Mouse (Mus musculus) hindbrain, embryonic 14.5 days (tissue): ENCODE measurements at regions not wholly inside any gene's neighbourhood (a gene's known extent, or its start where the extent isn't known, plus 50 kb on each side); places are given as distances from the start of the nearest gene placed in this dataset.

ENCODE experiments used
- ATAC-seq: fragments of 200-750 bp; cut with Nextera tagmentation; 2 replicates; pipeline ENCODE4 v1.8.0; 2017; ENCODE audit warnings: moderate number of reproducible peaks, mild to moderate bottlenecking, moderate TSS enrichment, moderate library complexity; ENCODE audit not compliant: low FRiP score
- DNase-seq: peaks from one replicate; pipeline ENCODE4 v3.0.0-alpha.2; 2015; ENCODE audit warnings: low spot score
- H3K27ac ChIP-seq: fragments of 300-500 bp; sonication (generic); 2 replicates; pipeline ENCODE4 v1.5.1; 2014; ENCODE audit warnings: mild to moderate bottlenecking, moderate library complexity
- H3K27me3 ChIP-seq: fragments of 300-500 bp; sonication (generic); 2 replicates; pipeline ENCODE4 v1.6.1; 2014; ENCODE audit warnings: mild to moderate bottlenecking, low read length, mixed read lengths; ENCODE audit not compliant: control insufficient read depth, insufficient read depth
- H3K36me3 ChIP-seq: fragments of 300-500 bp; sonication (generic); replicated peaks from 2 replicates; pipeline ENCODE4 v1.6.1; 2014; ENCODE audit not compliant: control insufficient read depth, insufficient read depth
- H3K4me1 ChIP-seq: fragments of 300-500 bp; sonication (generic); replicated peaks from 2 replicates; pipeline ENCODE4 v1.6.1; 2014; ENCODE audit warnings: antibody characterized with exemption, low read length, mixed read lengths; ENCODE audit not compliant: control insufficient read depth, insufficient read depth
- H3K4me2 ChIP-seq: fragments of 300-500 bp; sonication (generic); replicated peaks from 2 replicates; pipeline ENCODE4 v1.6.1; 2014; ENCODE audit warnings: mild to moderate bottlenecking, moderate library complexity
- H3K4me3 ChIP-seq: fragments of 300-500 bp; sonication (generic); replicated peaks from 2 replicates; pipeline ENCODE4 v1.5.1; 2014; ENCODE audit warnings: mild to moderate bottlenecking, low read length
- H3K9ac ChIP-seq: fragments of 300-500 bp; sonication (generic); 2 replicates; pipeline ENCODE4 v1.6.1; 2014
- H3K9me3 ChIP-seq: fragments of 300-500 bp; sonication (generic); 2 replicates; pipeline ENCODE4 v1.6.1; 2016; ENCODE audit warnings: low read length; ENCODE audit not compliant: control insufficient read depth
- WGBS: fragments of 180-500 bp; shearing (Covaris S2); extraction: QIAGEN DNeasy Blood & Tissue Kit; methylation state at CpG from one replicate; pipeline ENCODE4 v1.1.7; 2014; 5-methylcytosine and 5-hydroxymethylcytosine counted together

GRCm38 (mm10) chr3:137078600-137078975 lies 262.3 kb upstream of the Emcn start:
- no peak overlapping the region for H3K27ac ChIP-seq
- ATAC-seq (no peak), DNase-seq (no peak)
- 87% methylated on average over 3 of the region's 3 CpGs for WGBS
- H3K4me3 ChIP-seq, result no peak overlapping the region
- no peaks in the 10 kb centered on the region for H3K4me1 ChIP-seq
- no peaks in the 10 kb centered on the region for H3K27me3 ChIP-seq
- H3K36me3 ChIP-seq, result no peaks in the 10 kb centered on the region
- H3K9me3 ChIP-seq, result no peaks in the 10 kb centered on the region
- H3K9ac ChIP-seq, result no peak overlapping the region
- H3K4me2 ChIP-seq, result no peak overlapping the region

DNA sequence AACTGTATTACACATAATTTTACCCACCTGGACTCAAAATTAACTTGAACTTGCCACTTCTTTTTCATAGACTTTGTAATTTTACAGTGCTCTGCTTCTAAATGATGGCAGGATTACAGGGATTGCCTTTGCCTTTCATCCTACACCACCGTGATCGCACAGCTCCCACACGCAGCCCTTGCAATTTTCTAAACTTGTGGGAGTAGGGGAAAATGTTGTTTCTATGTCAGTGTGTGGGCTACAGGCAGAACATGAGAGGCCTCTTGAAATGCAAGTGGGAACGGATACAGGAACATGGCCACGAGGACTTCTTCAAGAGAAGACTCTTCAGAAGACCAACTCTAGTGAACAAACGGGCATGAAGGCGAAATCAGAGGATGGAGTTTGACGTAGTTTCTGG lies 254.0 kb upstream of the Emcn start:
- H3K27me3 ChIP-seq, result no peaks in the 10 kb centered on the region
- H3K4me1 ChIP-seq, result no peaks in the 10 kb centered on the region
- no peak for ATAC-seq
- H3K9ac ChIP-seq, result no peak overlapping the region
- DNase-seq, result no peak
- H3K4me3 ChIP-seq, result no peak overlapping the region
- 94% methylated on average over 8 of the region's 8 CpGs for WGBS
- no peak overlapping the region for H3K4me2 ChIP-seq
- no peaks in the 10 kb centered on the region for H3K9me3 ChIP-seq
- H3K36me3 ChIP-seq, result no peaks in the 10 kb centered on the region
- H3K27ac ChIP-seq, result no peak overlapping the region

GRCm38 (mm10) chr3:137100627-137101404 lies 240.1 kb upstream of the Emcn start:
- no peaks in the 10 kb centered on the region for H3K27me3 ChIP-seq
- 61% methylated on average over 4 of the region's 4 CpGs for WGBS
- H3K4me3 ChIP-seq, result no peak overlapping the region
- H3K4me2 ChIP-seq, result no peak overlapping the region
- H3K36me3 ChIP-seq, result no peaks in the 10 kb centered on the region
- no peaks in the 10 kb centered on the region for H3K4me1 ChIP-seq
- no peak for ATAC-seq
- H3K9me3 ChIP-seq, result no peaks in the 10 kb centered on the region
- DNase-seq, result no peak
- H3K9ac ChIP-seq, result no peak overlapping the region
- no peak overlapping the region for H3K27ac ChIP-seq

DNA sequence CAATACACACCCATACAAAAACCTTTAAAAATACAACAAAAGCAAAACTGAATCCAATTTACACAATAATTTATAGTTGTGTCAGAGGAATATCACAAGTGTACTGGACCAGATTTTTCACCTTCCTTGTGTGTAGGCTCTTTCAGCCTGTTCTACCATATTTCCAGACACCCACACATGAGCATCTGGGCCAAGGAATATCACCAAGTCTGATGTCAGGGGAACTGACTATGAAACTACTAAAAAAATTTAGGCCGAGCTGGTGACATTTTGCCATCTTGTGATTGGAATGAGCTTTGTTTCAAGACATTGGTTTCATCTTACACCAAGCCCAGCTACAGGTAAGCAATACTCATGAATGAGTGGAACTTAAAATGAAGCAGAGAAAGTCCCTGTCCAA lies 234.9 kb upstream of the Emcn start:
- no peaks in the 10 kb centered on the region for H3K27me3 ChIP-seq
- WGBS, result 97% methylated on average over 1 of the region's 1 CpGs
- no peaks in the 10 kb centered on the region for H3K9me3 ChIP-seq
- H3K4me1 ChIP-seq, result no peaks in the 10 kb centered on the region
- DNase-seq (no peak), ATAC-seq (no peak)
- no peak overlapping the region for H3K4me2 ChIP-seq
- no peaks in the 10 kb centered on the region for H3K36me3 ChIP-seq
- no peak overlapping the region for H3K27ac ChIP-seq
- no peak overlapping the region for H3K9ac ChIP-seq
- H3K4me3 ChIP-seq, result no peak overlapping the region

DNA sequence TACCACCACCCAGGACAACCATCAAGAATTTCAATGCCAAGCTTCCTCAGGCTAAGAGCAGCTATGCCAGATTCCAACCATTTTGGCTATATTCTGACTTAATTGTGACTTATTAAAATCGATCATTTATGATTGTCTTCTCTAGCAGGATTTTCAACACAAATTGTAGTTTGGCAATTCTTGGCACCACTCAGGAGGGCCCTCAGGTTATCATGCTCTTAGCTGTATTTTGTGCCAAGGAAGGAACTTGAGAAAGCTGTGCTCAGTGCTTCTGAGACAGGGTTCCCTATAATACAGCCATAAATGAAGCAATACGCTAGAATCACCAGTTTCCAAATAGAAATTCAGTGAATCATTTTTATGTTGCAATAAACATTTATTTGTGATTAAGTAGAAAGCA lies 232.7 kb upstream of the Emcn start:
- WGBS, result 92% methylated on average over 2 of the region's 2 CpGs

GRCm38 (mm10) chr3:137109786-137110185 lies 231.1 kb upstream of the Emcn start:
- H3K9ac ChIP-seq, result no peak overlapping the region
- ATAC-seq (no peak), DNase-seq (no peak)
- H3K4me3 ChIP-seq, result no peak overlapping the region
- no peak overlapping the region for H3K27ac ChIP-seq
- no peak overlapping the region for H3K4me2 ChIP-seq
- no peaks in the 10 kb centered on the region for H3K27me3 ChIP-seq
- no peaks in the 10 kb centered on the region for H3K9me3 ChIP-seq
- H3K4me1 ChIP-seq, result no peaks in the 10 kb centered on the region
- 88% methylated on average over 9 of the region's 9 CpGs for WGBS
- H3K36me3 ChIP-seq, result no peaks in the 10 kb centered on the region

More for the DNA sequence above, 232.7 kb upstream of the Emcn start:
- no peak overlapping the region for H3K4me3 ChIP-seq
- H3K4me2 ChIP-seq, result no peak overlapping the region
- ATAC-seq (no peak), DNase-seq (no peak)
- H3K27ac ChIP-seq, result no peak overlapping the region
- no peak overlapping the region for H3K9ac ChIP-seq
- H3K36me3 ChIP-seq, result no peaks in the 10 kb centered on the region
- no peaks in the 10 kb centered on the region for H3K4me1 ChIP-seq
- no peaks in the 10 kb centered on the region for H3K27me3 ChIP-seq
- H3K9me3 ChIP-seq, result no peaks in the 10 kb centered on the region

DNA sequence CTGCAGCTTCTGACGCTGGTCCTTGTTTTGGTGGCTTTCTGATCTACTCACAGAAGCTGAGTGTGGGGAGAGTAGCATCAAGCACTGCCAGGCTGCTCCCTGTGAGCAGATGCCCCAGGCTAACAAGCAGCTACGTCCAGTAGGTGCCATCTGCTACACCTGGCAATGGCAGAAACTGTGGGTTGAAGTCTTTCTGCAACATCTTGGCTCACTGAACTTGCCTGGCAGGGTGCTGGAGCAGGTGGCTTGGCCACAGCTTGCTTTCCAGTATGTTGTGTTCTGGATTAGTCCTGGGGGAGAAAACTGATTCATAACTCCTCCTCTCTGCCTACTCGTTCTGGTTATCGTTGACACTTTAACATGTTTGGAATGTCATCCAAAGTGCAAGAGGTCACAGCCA lies 230.4 kb upstream of the Emcn start:
- Histone ChIP-seq H3K27me3 (no peaks in the 10 kb centered on the region), H3K9ac (no peak overlapping the region), H3K27ac (no peak overlapping the region), H3K36me3 (no peaks in the 10 kb centered on the region), H3K4me2 (no peak overlapping the region), H3K4me3 (no peak overlapping the region), H3K9me3 (no peaks in the 10 kb centered on the region), H3K4me1 (no peaks in the 10 kb centered on the region)
- 0 out of 2 replicates have a peak, but pooled peaks have one; percentile 37 for ATAC-seq
- 76% methylated on average over 4 of the region's 4 CpGs for WGBS
- no peak for DNase-seq

DNA sequence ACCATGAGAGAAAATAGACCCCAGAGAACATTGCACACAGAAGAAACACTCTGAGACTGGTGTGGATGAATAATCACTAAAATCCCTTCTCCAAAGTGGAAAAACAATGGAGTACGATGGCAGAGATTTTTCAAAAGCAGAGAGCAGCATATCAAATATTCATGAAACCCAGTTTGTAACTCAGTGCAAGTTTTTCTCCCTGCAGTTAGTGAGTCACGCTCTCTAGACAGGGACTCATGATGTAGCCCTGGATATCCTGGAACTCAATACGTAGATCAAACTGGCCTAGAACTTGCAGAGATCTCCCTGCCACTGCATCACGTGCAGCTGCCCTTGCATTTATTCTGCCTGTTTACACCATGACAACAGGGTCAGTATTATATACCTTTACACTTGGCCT lies 210.9 kb upstream of the Emcn start:
- ATAC-seq, result no peak
- Histone ChIP-seq H3K4me1 (no peaks in the 10 kb centered on the region), H3K9ac (no peak overlapping the region), H3K4me2 (no peak overlapping the region), H3K36me3 (no peaks in the 10 kb centered on the region), H3K27me3 (no peaks in the 10 kb centered on the region), H3K9me3 (no peaks in the 10 kb centered on the region), H3K27ac (no peak overlapping the region), H3K4me3 (no peak overlapping the region)
- WGBS, result 81% methylated on average over 4 of the region's 4 CpGs
- DNase-seq, result no peak

GRCm38 (mm10) chr3:137142041-137142440 lies 198.8 kb upstream of the Emcn start:
- Histone ChIP-seq H3K9ac (no peak overlapping the region), H3K4me2 (no peak overlapping the region), H3K9me3 (no peaks in the 10 kb centered on the region), H3K36me3 (no peaks in the 10 kb centered on the region), H3K27ac (no peak overlapping the region), H3K4me1 (no peaks in the 10 kb centered on the region), H3K4me3 (no peak overlapping the region), H3K27me3 (no peaks in the 10 kb centered on the region)
- ATAC-seq (no peak), DNase-seq (no peak)
- 69% methylated on average over 3 of the region's 3 CpGs for WGBS

GRCm38 (mm10) chr3:137146062-137146461 lies 194.8 kb upstream of the Emcn start:
- Histone ChIP-seq H3K9me3 (no peaks in the 10 kb centered on the region), H3K27me3 (no peaks in the 10 kb centered on the region), H3K36me3 (no peaks in the 10 kb centered on the region), H3K27ac (no peak overlapping the region), H3K4me2 (no peak overlapping the region), H3K4me3 (no peak overlapping the region), H3K4me1 (peaks cover 4% of the 10 kb centered on the region; the same call in 1 of the 2 replicates), H3K9ac (no peak overlapping the region)
- ATAC-seq (no peak), DNase-seq (no peak)
